Mouse (Mus musculus): Measurements from ENCODE around the gene C1galt1.

Gene C1galt1

GRCm38 (mm10) chr6:7844802-7845679 is at the start of gene C1galt1:
TSS of gene C1galt1 (plus strand) at chr6:7844842.
- DNase-seq, result peak; percentile 65

GRCm38 (mm10) chr6:7799969-7800368 is 44.7 kb upstream of the C1galt1 start:
- DNase-seq, result peak; percentile 72

GRCm38 (mm10) chr6:7803765-7804542 is 40.7 kb upstream of the C1galt1 start:
- DNase-seq, result peak; percentile 25

GRCm38 (mm10) chr6:7814146-7814545 is 30.5 kb upstream of the C1galt1 start:
- no peak for DNase-seq

DNA sequence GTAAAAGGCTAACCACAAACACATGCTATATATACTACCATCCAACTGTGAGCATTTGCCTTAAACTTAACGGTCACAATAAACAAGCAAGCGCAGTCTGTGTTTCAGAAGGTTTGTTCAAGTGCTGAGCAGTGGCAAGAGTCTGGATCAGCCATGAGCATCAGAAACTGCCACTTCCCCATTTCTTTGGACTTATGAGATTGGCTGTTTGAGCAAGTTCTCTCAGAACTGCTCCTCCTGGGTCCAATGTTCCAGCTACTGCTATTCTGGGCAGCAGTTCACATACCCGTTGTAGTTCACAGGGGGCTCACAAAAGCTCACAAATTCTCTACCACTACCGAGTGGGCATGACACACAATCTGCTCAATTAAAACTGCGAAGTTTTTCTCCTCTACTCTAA is 28.4 kb upstream of the C1galt1 start:
- DNase-seq, result no peak

DNA sequence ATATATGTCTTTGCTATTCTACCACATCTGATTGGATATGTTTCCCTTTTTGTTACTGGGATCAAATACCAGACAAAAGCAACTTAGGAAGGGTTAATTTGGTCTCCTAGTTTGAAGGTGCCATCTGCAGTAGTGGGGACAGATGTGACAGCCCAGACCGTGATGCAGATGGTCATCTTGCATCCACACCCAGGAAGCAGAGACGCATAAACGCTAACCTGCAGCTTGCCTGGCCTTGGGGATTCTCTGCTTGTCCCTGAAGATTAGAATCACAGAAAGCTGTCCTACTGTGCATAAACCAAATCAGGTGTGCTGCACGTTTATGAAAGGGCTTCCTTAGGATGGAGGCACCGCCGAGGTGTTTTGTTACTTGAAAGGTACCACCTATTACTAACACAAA is 22.0 kb upstream of the C1galt1 start:
- no peak for DNase-seq

GRCm38 (mm10) chr6:7830793-7831192 is 13.8 kb upstream of the C1galt1 start:
- DNase-seq, result no peak

DNA sequence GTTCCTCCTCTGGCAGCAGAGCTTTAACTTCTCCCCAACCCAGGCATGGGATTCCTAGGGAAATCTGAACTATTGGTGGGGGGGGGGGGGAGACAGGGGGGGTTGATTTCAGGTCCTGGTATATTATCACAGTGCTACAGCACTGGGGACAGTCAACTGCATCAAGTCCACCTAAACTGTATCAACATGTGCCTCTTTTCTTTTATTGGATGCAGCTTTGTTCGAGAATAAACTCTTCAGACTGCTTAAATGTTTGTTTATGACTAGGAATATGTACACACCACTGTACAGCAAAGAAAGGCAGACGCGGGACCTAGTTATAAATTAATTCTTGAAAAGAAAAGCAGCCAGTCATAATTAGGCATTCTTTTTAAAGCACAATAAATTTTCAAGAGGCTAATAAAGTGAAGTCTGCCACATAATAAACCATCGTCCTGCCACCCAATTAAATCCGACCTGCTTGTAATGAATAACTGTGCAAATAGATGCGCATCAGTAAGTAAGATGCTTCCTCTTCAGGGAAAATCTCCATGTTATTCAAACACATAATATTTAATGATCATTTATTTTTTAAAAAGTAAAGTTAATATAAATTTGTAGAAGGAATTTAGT is 12.0 kb upstream of the C1galt1 start:
- DNase-seq, result no peak

DNA sequence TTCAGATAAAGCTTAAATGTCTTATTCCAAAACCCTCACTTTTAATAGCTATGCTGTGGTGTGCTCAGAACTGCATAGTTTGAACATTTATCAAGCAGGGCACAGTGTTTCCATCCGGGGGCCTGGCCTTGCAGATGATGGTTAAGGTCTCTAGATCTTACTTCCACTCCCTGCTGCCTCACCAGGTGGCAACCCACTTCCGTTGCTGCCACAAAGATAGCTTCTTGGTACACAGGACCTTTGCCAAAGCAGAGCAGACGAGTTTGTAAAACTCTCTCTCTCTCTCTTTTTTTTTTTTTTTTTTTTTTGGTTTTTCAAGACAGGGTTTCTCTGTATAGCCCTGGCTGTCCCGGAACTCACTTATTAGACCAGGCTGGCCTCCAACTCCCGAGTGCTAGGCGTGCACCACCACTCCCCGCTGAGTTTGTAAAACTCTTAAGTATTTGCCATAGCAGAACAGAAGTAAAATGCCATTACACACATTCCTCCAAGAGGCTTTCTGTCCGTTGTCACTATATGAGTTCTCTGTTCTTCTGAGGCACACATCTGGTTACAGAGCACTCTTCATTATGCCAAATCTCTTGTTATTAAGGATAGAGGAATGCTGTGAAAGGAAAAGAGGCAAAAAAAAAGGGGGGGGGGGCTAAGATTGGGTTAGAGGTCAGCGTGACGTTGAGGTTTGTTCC is 773 bp upstream of the C1galt1 start:
- DNase-seq, result peak; percentile 37

DNA sequence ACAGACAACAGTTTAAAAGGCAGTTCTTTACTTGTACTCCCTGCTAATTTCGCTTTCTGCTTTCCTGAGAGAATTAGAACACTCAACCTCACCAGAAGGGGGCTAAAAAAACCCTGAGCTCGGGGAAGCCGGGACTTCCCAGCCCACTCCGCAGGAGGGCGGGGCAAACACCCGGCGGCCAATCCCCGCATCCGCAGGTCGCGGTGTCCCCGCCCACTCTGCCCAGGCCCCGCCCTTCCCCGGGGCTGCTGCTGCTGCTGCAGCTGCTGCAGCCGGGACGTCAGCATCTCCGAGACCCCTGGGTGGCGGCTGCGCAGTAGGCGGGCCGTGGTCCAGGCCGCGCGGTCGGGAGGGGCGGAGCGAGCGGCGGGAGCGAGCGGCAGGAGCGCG is 235 bp upstream of the C1galt1 start:
- DNase-seq, result peak; percentile 98

- peak; percentile 34 for DNase-seq
These were observed 1.0 kb downstream of the C1galt1 start for GRCm38 (mm10) chr6:7845680-7846017.

- peak; percentile 38 for DNase-seq
These were observed 2.2 kb downstream of the C1galt1 start for GRCm38 (mm10) chr6:7846726-7847439.

DNA sequence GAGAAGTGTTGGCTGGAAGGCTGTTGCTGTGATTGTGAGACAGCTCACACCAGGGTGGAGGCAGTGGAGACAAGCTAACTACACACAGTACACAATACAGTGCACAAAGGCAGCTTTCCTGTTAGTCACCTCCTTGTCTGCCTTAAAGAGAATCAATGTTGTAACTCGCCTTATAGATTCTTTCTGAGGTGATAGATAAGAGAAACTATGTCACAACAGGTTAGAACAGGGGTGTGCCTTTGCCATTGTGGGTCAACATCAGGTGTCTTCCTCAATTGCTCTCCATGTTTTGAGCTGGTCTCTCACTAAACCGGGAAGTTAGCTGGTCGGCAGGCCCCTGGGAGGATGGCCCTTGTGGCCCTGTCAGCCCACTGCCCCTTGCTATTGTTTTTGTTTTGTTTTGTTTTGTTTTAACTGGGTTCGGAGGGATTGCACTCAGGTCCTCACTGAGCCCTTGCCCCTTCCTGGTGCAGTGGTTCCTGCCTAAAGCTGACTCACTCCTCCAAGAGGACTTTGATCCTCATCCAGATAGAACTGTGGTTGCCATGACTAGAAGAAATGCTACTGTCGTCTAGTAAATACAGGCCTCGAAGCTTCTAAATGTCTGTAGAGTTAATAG is 3.4 kb downstream of the C1galt1 start:
- peak; percentile 39 for DNase-seq

- no peak for DNase-seq
These were observed 4.1 kb downstream of the C1galt1 start for GRCm38 (mm10) chr6:7848714-7849113.

DNA sequence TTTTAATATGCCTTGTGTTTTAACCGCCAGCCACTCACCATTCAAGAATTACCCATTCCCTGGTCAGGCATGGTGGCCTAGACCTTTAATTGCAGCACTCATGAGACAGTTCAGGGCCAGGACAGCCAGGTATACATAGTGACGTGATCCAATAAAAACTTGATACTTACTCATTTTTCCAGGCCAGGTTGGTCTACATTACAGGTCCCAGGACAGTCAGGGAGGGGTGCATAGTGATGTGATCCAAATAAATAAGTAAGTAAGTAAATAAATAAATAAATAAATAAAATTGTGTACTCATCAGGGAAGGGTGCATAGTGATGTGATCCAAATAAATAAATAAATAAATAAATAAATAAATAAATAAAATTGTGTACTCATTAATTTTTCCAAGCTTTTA is 6.4 kb downstream of the C1galt1 start:
- DNase-seq, result no peak

DNA sequence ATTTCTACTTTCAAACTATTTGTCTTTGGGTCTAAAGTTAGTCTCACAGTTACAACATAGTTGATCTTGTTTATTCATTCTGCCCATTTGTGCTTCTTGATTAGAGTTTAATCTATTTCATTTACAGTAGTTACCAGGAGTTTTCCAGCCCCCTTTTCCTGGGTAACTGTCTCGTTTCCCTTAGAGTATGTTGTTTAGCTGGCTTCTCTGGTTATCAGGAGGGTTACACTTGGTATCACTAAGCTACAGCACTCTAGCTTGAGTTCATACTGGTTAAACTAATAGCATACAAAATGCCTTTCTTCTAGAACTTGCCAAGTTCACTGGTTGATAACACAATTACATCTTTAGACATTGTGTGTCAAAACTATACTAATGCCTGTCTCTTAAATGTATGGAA is 8.3 kb downstream of the C1galt1 start:
- no peak for DNase-seq

- no peak for DNase-seq
These were observed 8.8 kb downstream of the C1galt1 start for GRCm38 (mm10) chr6:7853461-7853860.

DNA sequence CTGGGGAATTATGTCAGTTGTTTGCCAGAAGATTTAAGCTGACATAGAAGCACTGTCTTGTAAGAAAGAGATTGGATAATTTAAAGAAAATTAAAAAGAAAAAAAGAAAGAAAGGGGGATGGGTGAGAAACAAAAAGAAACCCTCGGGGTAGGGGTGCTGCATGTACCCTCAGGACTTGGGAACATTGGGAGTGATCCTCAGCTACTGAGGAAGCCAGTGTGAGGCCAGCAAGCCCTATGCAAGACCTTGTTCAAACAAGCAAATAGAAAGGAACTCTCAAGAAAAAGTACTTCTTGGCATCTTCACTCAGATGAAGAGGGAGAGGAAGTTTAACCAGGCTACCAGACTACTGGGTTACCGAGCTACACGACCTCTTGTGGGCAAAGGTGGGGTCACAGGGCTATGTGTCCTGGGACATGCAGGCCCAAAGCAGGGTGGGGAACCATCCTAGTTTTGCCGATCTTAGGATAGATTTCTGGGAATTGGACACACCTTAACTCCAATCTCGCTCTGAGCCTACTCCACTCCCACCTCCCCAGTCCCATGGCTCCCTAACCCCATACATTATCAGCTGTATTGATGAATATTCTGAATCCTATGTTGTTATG is 12.1 kb downstream of the C1galt1 start:
- DNase-seq, result peak; percentile 79

DNA sequence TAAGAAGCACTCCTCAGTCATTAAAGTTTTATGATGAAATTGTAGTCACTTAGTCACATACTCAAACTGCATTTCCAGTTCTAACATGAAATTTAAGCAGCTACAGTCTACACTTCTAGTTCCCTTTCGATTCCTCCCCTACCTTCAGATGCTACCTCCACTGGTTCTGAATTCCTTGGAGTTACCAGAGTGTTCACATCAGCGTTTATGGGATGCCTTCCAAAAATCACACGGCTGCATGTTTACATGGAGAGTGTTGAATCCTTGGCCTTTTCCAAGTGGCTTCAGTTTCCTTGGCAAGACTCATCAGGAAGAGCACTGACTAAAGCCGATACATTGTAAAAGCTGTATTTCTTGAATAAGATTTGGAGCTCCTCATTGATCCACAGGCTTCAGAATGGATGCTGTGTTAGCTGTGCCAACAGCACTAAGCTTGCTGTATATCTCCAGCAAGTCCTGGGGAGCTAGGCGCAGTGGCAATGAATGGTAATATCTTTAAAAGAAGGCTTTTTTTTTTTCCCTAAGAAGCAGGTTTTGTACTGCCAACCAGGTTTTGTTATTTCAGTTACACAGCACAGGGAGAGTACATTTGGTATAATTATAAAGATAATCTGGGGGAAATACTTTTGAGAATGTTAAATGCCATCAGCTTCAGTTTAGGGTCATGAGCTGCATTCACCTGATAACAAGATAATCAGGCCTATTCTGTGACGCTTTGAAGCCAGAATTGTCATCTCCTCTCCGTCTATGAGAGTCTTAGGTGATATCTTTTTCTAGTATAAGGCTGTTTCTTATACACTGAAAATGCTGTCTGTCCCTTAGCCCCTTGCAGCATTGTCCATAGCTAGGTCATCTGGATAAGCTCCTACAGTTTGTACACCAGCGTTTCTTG is 13.0 kb downstream of the C1galt1 start:
- DNase-seq, result peak; percentile 54

- DNase-seq, result no peak
These were observed 13.9 kb downstream of the C1galt1 start for GRCm38 (mm10) chr6:7858586-7858985.

All from lung, postnatal 36 days (tissue).